Mouse (Mus musculus): ENCODE measurements at regions not wholly inside any gene's neighbourhood (a gene's known extent, or its start where the extent isn't known, plus 50 kb on each side); places are given as distances from the start of the nearest gene placed in this dataset.
A peak's percentile ranks its signal among the peaks of the same experiment; 100 is the strongest.

GRCm38 (mm10) chr14:68973636-68974101 lies 320.4 kb downstream of the Synb start:
- Histone ChIP-seq H3K9ac (no peak overlapping the region), H3K36me3 (no peaks in the 10 kb centered on the region), H3K9me3 (no peaks in the 10 kb centered on the region), H3K4me3 (no peak overlapping the region), H3K4me2 (no peak overlapping the region), H3K27me3 (0 out of 2 replicates have a peak, but pooled peaks cover 2% of the 10 kb centered on the region), H3K27ac (no peak overlapping the region), H3K4me1 (peaks cover 4% of the 10 kb centered on the region; the same call in 1 of the 2 replicates)
- 68% methylated on average over 8 of the region's 8 CpGs for WGBS
- ATAC-seq (ENCODE audit: insufficient number of reproducible peaks, low FRiP score, low TSS enrichment, low read depth) = no peak

- Histone ChIP-seq H3K4me2 (no peak overlapping the region), H3K36me3 (no peaks in the 10 kb centered on the region), H3K27ac (no peak overlapping the region), H3K9ac (no peak overlapping the region), H3K4me1 (no peaks in the 10 kb centered on the region), H3K27me3 (no peaks in the 10 kb centered on the region), H3K4me3 (no peak overlapping the region), H3K9me3 (no peaks in the 10 kb centered on the region)
- WGBS = 7% methylated on average over 1 of the region's 1 CpGs
- no peak for ATAC-seq (ENCODE audit: insufficient number of reproducible peaks, low FRiP score, low TSS enrichment, low read depth)
Measured at GRCm38 (mm10) chr14:68966758-68967157, 327.3 kb downstream of the Synb start.

- no peaks in the 10 kb centered on the region for H3K4me1 ChIP-seq
- WGBS = 58% methylated on average over 9 of the region's 9 CpGs
Measured at GRCm38 (mm10) chr14:68954577-68955460, 339.3 kb downstream of the Synb start.

DNA sequence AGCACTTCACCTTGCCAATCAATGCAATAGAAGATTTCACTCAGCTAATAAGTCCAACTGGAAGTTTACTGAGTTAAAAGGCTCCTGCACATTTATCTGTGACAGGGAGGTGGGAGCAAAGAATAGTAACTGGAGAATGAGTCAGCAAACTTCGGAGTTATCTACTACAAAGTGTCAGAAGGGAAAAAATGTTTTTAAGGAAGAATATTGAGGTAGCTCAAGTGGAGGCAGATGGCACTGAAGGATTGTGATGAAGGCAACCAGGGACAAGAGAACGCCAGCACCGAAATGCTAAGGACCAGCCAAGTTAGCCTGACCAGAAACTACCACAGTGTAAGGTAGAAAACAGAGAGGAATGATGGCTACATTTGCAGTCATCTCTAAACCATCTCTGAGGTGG lies 348.2 kb downstream of the Synb start:
- Histone ChIP-seq H3K9ac (no peak overlapping the region), H3K27ac (no peak overlapping the region), H3K9me3 (no peaks in the 10 kb centered on the region), H3K27me3 (no peaks in the 10 kb centered on the region), H3K4me1 (peaks cover 8% of the 10 kb centered on the region), H3K4me2 (no peak overlapping the region), H3K36me3 (no peaks in the 10 kb centered on the region), H3K4me3 (no peak overlapping the region)
- 80% methylated on average over 3 of the region's 3 CpGs for WGBS
- ATAC-seq (ENCODE audit: insufficient number of reproducible peaks, low FRiP score, low TSS enrichment, low read depth) = no peak

More at GRCm38 (mm10) chr14:68954577-68955460, 339.3 kb downstream of the Synb start:
- H3K27me3 ChIP-seq = no peaks in the 10 kb centered on the region
- H3K27ac ChIP-seq = no peak overlapping the region
- no peak overlapping the region for H3K9ac ChIP-seq
- H3K9me3 ChIP-seq = no peaks in the 10 kb centered on the region
- H3K36me3 ChIP-seq = no peaks in the 10 kb centered on the region
- no peak overlapping the region for H3K4me2 ChIP-seq
- ATAC-seq (ENCODE audit: insufficient number of reproducible peaks, low FRiP score, low TSS enrichment, low read depth) = no peak
- no peak overlapping the region for H3K4me3 ChIP-seq

DNA sequence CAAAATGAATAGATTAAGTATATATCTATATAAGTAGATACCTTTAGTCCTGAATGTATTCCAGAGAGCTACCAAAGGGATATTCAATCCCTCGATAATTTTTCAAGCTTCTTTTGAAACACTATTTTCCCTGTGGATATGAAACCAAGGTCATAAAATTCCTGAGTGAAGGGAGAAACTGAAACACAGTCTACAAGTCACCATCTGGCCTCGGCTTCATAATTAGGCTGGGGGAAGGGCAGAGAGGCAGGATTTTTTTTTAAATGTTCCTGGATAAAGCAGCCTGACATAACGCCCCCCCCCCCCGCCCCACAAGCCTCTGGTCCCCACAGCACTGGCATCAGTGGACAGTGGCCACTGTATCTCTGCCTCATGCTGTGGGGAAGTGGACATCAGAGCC lies 348.7 kb downstream of the Synb start:
- peaks cover 8% of the 10 kb centered on the region for H3K4me1 ChIP-seq
- H3K4me3 ChIP-seq = no peak overlapping the region
- H3K4me2 ChIP-seq = no peak overlapping the region
- 6% methylated on average over 4 of the region's 4 CpGs for WGBS
- ATAC-seq (ENCODE audit: insufficient number of reproducible peaks, low FRiP score, low TSS enrichment, low read depth) = no peak
- no peaks in the 10 kb centered on the region for H3K36me3 ChIP-seq
- no peaks in the 10 kb centered on the region for H3K27me3 ChIP-seq
- H3K9me3 ChIP-seq = no peaks in the 10 kb centered on the region
- no peak overlapping the region for H3K27ac ChIP-seq
- no peak overlapping the region for H3K9ac ChIP-seq

DNA sequence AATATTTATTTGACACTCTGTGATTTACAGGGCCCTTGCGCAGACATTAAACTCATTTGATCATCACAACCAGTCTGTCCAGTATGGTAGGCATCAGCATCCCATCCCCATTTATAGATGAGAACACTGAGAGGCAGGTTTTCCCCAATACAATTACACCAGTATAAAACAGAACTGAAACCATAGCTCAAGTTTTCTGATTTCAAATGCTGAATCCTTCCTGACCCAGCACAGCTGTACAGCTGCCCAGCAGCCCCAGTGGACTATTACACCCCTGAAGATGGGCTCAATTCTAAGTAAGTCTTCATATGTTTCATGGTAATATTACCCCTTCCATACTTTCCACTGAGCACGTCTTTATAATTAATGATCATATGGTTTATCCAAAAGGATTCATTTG lies 352.3 kb downstream of the Synb start:
- H3K9ac ChIP-seq = no peak overlapping the region
- H3K4me3 ChIP-seq = no peak overlapping the region
- no peak for ATAC-seq (ENCODE audit: insufficient number of reproducible peaks, low FRiP score, low TSS enrichment, low read depth)
- no peaks in the 10 kb centered on the region for H3K9me3 ChIP-seq
- no peak overlapping the region for H3K27ac ChIP-seq
- H3K36me3 ChIP-seq = no peaks in the 10 kb centered on the region
- WGBS = 81% methylated on average over 2 of the region's 2 CpGs
- H3K4me1 ChIP-seq = peaks cover 8% of the 10 kb centered on the region
- no peak overlapping the region for H3K4me2 ChIP-seq
- no peaks in the 10 kb centered on the region for H3K27me3 ChIP-seq

DNA sequence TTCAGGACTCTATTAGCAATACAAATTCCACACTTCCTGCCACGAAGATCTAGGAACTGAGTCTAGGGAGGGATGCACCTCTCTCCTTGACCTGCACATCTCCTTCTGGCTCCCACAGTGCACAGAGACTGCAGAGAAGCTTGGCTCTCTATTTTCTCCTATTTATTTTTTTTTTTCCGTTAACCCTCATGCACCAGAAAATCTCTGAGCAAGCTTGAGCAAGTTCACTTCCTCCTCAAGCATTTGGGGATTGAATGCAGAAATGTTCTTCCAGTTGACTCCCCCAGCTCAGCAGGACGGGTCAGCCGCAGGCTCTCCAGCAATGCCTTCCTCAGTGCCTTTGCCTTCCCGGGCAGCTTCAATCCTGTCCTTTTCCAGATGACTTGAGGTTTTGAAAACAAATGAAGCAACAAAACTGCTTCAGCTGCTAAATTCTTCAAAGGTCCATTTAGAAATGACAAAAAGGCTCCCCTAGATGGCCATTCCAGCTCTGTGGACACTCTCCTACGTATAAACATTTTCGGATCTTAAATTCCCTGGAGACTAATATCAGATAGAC lies 352.9 kb downstream of the Synb start:
- 57% methylated on average over 7 of the region's 7 CpGs for WGBS
- Histone ChIP-seq H3K27ac (no peak overlapping the region), H3K4me2 (no peak overlapping the region), H3K9ac (no peak overlapping the region), H3K4me3 (no peak overlapping the region), H3K27me3 (no peaks in the 10 kb centered on the region), H3K9me3 (no peaks in the 10 kb centered on the region), H3K36me3 (no peaks in the 10 kb centered on the region), H3K4me1 (peaks cover 8% of the 10 kb centered on the region)
- ATAC-seq (ENCODE audit: insufficient number of reproducible peaks, low FRiP score, low TSS enrichment, low read depth) = no peak

GRCm38 (mm10) chr14:68935303-68935662 lies 358.8 kb downstream of the Synb start:
- Histone ChIP-seq H3K9me3 (no peaks in the 10 kb centered on the region), H3K27me3 (no peaks in the 10 kb centered on the region), H3K4me3 (no peak overlapping the region), H3K9ac (no peak overlapping the region), H3K4me2 (peak overlapping the region; percentile 34), H3K4me1 (peaks cover 17% of the 10 kb centered on the region), H3K36me3 (no peaks in the 10 kb centered on the region), H3K27ac (no peak overlapping the region)
- ATAC-seq (ENCODE audit: insufficient number of reproducible peaks, low FRiP score, low TSS enrichment, low read depth) = no peak
- 19% methylated on average over 6 of the region's 6 CpGs for WGBS

DNA sequence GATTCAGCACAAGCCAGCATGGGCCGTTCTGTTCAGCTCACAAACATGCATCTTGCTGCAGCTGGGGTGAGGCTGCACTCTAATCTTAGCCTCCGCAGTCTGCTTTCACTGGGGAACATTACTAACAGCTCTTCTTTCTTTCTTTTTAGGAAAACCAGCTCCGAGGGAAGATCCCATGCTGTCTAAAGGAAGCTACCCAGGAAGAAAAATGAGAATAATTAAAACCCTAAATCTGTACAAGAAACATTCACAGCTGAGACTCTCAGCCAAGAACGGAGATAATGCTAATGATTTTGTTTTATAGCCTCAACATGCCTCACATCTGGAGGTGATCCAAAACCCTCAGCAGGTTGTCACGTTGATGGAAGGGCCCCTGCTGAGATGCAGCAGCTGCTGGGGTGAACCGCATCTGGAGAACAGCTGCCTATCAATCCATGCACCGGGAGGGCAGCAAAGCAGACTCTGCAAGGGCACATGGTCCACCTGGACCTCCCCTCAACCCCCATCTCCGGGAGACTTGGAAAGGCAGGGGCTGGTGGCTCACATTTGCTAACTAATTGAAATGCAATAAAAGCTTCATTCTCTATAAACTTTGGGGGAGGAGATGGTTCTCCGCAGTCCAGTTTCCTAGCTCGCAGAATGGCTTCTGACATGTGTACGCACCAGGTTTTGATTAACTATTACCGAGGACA lies 359.3 kb downstream of the Synb start:
- Histone ChIP-seq H3K4me1 (peaks cover 17% of the 10 kb centered on the region), H3K9ac (no peak overlapping the region), H3K4me2 (peak overlapping the region; percentile 34), H3K27ac (0 out of 2 replicates have a peak overlapping the region, but pooled peaks have one; percentile 29), H3K4me3 (no peak overlapping the region), H3K36me3 (no peaks in the 10 kb centered on the region), H3K27me3 (no peaks in the 10 kb centered on the region), H3K9me3 (no peaks in the 10 kb centered on the region)
- 4% methylated on average over 12 of the region's 12 CpGs for WGBS
- ATAC-seq (ENCODE audit: insufficient number of reproducible peaks, low FRiP score, low TSS enrichment, low read depth) = peak; percentile 75; the same call in 1 of the 2 replicates

GRCm38 (mm10) chr14:68927814-68928213 lies 366.3 kb downstream of the Synb start:
- Histone ChIP-seq H3K27me3 (no peaks in the 10 kb centered on the region), H3K9ac (no peak overlapping the region), H3K27ac (no peak overlapping the region), H3K36me3 (no peaks in the 10 kb centered on the region), H3K4me3 (no peak overlapping the region), H3K4me1 (peaks cover 5% of the 10 kb centered on the region), H3K4me2 (no peak overlapping the region), H3K9me3 (no peaks in the 10 kb centered on the region)
- no peak for ATAC-seq (ENCODE audit: insufficient number of reproducible peaks, low FRiP score, low TSS enrichment, low read depth)
- WGBS = 25% methylated on average over 4 of the region's 4 CpGs

DNA sequence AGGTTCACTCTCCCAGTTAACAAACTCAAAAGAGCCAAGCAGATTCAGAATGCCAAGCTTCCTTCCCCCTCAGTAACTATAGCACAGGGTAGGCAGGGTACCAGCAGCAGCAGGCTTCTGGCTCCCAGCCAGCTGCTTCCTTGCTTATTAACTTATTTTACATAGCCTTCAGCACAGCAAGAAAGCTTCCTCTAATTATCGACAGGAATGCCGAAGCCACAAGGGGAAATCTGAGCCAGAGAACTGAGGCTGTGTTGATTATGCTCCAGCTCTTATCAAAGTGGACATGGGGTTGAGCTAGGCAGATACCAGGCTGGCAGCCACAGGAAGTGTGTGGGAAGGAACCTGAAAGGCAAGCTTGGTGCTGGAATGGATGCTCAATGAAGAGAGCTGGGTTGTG lies 371.0 kb downstream of the Synb start:
- WGBS = 3% methylated on average over 2 of the region's 2 CpGs
- ATAC-seq (ENCODE audit: insufficient number of reproducible peaks, low FRiP score, low TSS enrichment, low read depth) = no peak
- H3K4me2 ChIP-seq = no peak overlapping the region
- H3K9ac ChIP-seq = no peak overlapping the region
- H3K27me3 ChIP-seq = no peaks in the 10 kb centered on the region
- H3K4me1 ChIP-seq = peaks cover 8% of the 10 kb centered on the region
- no peaks in the 10 kb centered on the region for H3K36me3 ChIP-seq
- no peak overlapping the region for H3K27ac ChIP-seq
- no peak overlapping the region for H3K4me3 ChIP-seq
- no peaks in the 10 kb centered on the region for H3K9me3 ChIP-seq

GRCm38 (mm10) chr14:68922035-68922434 lies 372.1 kb downstream of the Synb start:
- H3K9me3 ChIP-seq = no peaks in the 10 kb centered on the region
- H3K4me3 ChIP-seq = no peak overlapping the region
- no peaks in the 10 kb centered on the region for H3K27me3 ChIP-seq
- no peak overlapping the region for H3K4me2 ChIP-seq
- no peak overlapping the region for H3K27ac ChIP-seq
- ATAC-seq (ENCODE audit: insufficient number of reproducible peaks, low FRiP score, low TSS enrichment, low read depth) = no peak
- H3K9ac ChIP-seq = no peak overlapping the region
- peaks cover 8% of the 10 kb centered on the region for H3K4me1 ChIP-seq
- 35% methylated on average over 2 of the region's 2 CpGs for WGBS
- H3K36me3 ChIP-seq = no peaks in the 10 kb centered on the region

Measured in limb, embryonic 15.5 days (tissue).